Mouse (Mus musculus): ENCODE measurements around the gene Irak4. TPM values are rescaled to one million over a fixed set of nuclear protein-coding genes. Genes with fewer than 3 reads are reported as not detected.

The Irak4 gene
- polyA plus RNA-seq, 1 experiment from 2014 or later, result 1.9 TPM

GRCm38 (mm10) chr15:94600145-94600707 lies 56.8 kb downstream of the Irak4 start:
- no peak for ATAC-seq (ENCODE audit: low FRiP score)
- Histone ChIP-seq H3K4me1 (replicated peaks) (no peaks in the 10 kb centered on the region), H3K9ac (no peak overlapping the region), H3K4me2 (no peak overlapping the region), H3K27ac (no peak overlapping the region), H3K27me3 (no peaks in the 10 kb centered on the region), H3K36me3 (no peaks in the 10 kb centered on the region), H3K9me3 (no peaks in the 10 kb centered on the region), H3K4me3 (no peak overlapping the region)
- 87% methylated on average over 11 of the region's 11 CpGs for WGBS

- H3K4me2 ChIP-seq, result no peak overlapping the region
- H3K27me3 ChIP-seq, result no peaks in the 10 kb centered on the region
- no peaks in the 10 kb centered on the region for H3K4me1 ChIP-seq (replicated peaks)
- no peak overlapping the region for H3K27ac ChIP-seq
- H3K9me3 ChIP-seq, result no peaks in the 10 kb centered on the region
- H3K36me3 ChIP-seq, result no peaks in the 10 kb centered on the region
- no peak overlapping the region for H3K4me3 ChIP-seq
- 28% methylated on average over 3 of the region's 3 CpGs for WGBS
- no peak overlapping the region for H3K9ac ChIP-seq
- ATAC-seq (ENCODE audit: low FRiP score), result no peak
These were observed 57.9 kb downstream of the Irak4 start for GRCm38 (mm10) chr15:94601339-94601738.

- Histone ChIP-seq H3K27me3 (no peaks in the 10 kb centered on the region), H3K9me3 (no peaks in the 10 kb centered on the region), H3K27ac (no peak overlapping the region), H3K4me1 (replicated peaks) (no peaks in the 10 kb centered on the region), H3K36me3 (no peaks in the 10 kb centered on the region), H3K4me2 (no peak overlapping the region), H3K9ac (no peak overlapping the region), H3K4me3 (no peak overlapping the region)
- 71% methylated on average over 3 of the region's 3 CpGs for WGBS
- no peak for ATAC-seq (ENCODE audit: low FRiP score)
These were observed 59.0 kb downstream of the Irak4 start for GRCm38 (mm10) chr15:94602441-94602840.

- Histone ChIP-seq H3K27ac (no peak overlapping the region), H3K4me1 (replicated peaks) (no peaks in the 10 kb centered on the region), H3K27me3 (no peaks in the 10 kb centered on the region), H3K9me3 (no peaks in the 10 kb centered on the region), H3K4me3 (no peak overlapping the region), H3K9ac (no peak overlapping the region), H3K36me3 (no peaks in the 10 kb centered on the region), H3K4me2 (no peak overlapping the region)
- ATAC-seq (ENCODE audit: low FRiP score), result no peak
- 94% methylated on average over 8 of the region's 8 CpGs for WGBS
These were observed 64.3 kb downstream of the Irak4 start for GRCm38 (mm10) chr15:94607768-94608167.

DNA sequence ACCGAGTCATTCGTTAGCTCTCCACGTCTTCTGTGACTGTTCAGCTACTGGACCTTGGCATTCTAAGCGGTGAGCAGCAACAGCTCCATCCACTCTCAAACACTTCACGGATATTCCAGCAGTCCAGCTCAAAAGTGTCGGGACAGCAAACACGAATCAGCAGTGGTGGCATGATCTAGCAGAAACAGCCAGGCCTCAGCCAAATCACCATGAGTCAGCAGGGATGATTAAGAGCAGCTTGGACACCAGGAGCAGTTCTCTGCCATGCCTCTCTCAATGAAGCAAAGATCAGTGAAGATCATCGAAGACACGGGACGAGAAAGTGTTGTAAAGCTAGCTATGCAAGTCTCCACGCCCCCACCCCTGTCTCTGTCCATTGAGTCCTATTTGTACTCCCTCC lies 72.6 kb downstream of the Irak4 start:
- no peak overlapping the region for H3K9ac ChIP-seq
- H3K4me3 ChIP-seq, result no peak overlapping the region
- WGBS, result 95% methylated on average over 11 of the region's 11 CpGs
- no peak for ATAC-seq (ENCODE audit: low FRiP score)
- no peaks in the 10 kb centered on the region for H3K27me3 ChIP-seq
- H3K4me1 ChIP-seq (replicated peaks), result no peaks in the 10 kb centered on the region
- no peak overlapping the region for H3K27ac ChIP-seq
- no peak overlapping the region for H3K4me2 ChIP-seq
- no peaks in the 10 kb centered on the region for H3K9me3 ChIP-seq
- no peaks in the 10 kb centered on the region for H3K36me3 ChIP-seq

- no peak overlapping the region for H3K9ac ChIP-seq
- H3K27me3 ChIP-seq, result no peaks in the 10 kb centered on the region
- no peak overlapping the region for H3K27ac ChIP-seq
- H3K4me3 ChIP-seq, result no peak overlapping the region
- ATAC-seq (ENCODE audit: low FRiP score), result no peak
- H3K36me3 ChIP-seq, result no peaks in the 10 kb centered on the region
- H3K4me2 ChIP-seq, result no peak overlapping the region
- H3K4me1 ChIP-seq (replicated peaks), result no peaks in the 10 kb centered on the region
- no peaks in the 10 kb centered on the region for H3K9me3 ChIP-seq
These were observed 77.5 kb downstream of the Irak4 start for GRCm38 (mm10) chr15:94620909-94621308.

DNA sequence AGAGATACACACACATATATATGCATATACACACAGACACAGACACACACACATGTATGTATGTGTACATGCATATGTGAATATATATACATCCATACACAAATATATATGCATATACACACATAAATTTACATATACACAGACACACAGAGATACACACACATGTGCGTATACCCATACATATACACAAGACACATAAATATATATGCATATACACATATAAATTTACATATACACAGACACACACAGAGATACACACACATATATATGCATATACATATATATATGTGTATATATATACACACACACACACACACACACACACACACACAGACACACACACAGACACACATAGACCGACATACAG lies 85.0 kb downstream of the Irak4 start:
- WGBS, result 48% methylated on average over 2 of the region's 2 CpGs
- Histone ChIP-seq H3K27ac (no peak overlapping the region), H3K36me3 (no peaks in the 10 kb centered on the region), H3K9me3 (no peaks in the 10 kb centered on the region), H3K4me3 (peak overlapping the region; percentile 60), H3K27me3 (peaks cover 17% of the 10 kb centered on the region), H3K9ac (peak overlapping the region; percentile 75), H3K4me2 (peak overlapping the region; percentile 81), H3K4me1 (replicated peaks) (no peaks in the 10 kb centered on the region)
- ATAC-seq (ENCODE audit: low FRiP score), result peak; percentile 36

GRCm38 (mm10) chr15:94628830-94629601 lies 85.6 kb downstream of the Irak4 start, which contains the start of gene Tmem117:
Gene Tmem117 (plus strand): TSS chr15:94629232.
- ATAC-seq (ENCODE audit: low FRiP score), result peak; percentile 80
- no peaks in the 10 kb centered on the region for H3K4me1 ChIP-seq (replicated peaks)
- H3K4me3 ChIP-seq, result peak within 1 kb of the TSS; percentile 60
- WGBS, result 1% methylated on average over 62 of the region's 96 CpGs
- H3K9me3 ChIP-seq, result no peaks in the 10 kb centered on the region
- peak within 1 kb of the TSS; percentile 75 for H3K9ac ChIP-seq
- peak within 1 kb of the TSS; percentile 81 for H3K4me2 ChIP-seq
- peaks cover 17% of the 10 kb centered on the region for H3K27me3 ChIP-seq
- H3K36me3 ChIP-seq, result no peaks in the 10 kb centered on the region
- no peak within 1 kb of the TSS; the same call in 1 of the 2 replicates for H3K27ac ChIP-seq

GRCm38 (mm10) chr15:94630553-94630952 lies 87.1 kb downstream of the Irak4 start:
- no peak overlapping the region for H3K4me3 ChIP-seq
- H3K4me2 ChIP-seq, result no peak overlapping the region
- H3K9me3 ChIP-seq, result no peaks in the 10 kb centered on the region
- no peak overlapping the region for H3K27ac ChIP-seq
- H3K9ac ChIP-seq, result no peak overlapping the region
- H3K27me3 ChIP-seq, result peaks cover 17% of the 10 kb centered on the region
- WGBS, result 86% methylated on average over 4 of the region's 4 CpGs
- no peaks in the 10 kb centered on the region for H3K36me3 ChIP-seq
- ATAC-seq (ENCODE audit: low FRiP score), result no peak
- H3K4me1 ChIP-seq (replicated peaks), result no peaks in the 10 kb centered on the region

Other genes starting within 250 kb of the Irak4 start
- gene Adamts20, start 78.2 kb upstream of the Irak4 start, polyA plus RNA-seq (2015; fragmentation: Nextera tagmentation; extraction: Ambion mirVana), result 2.7 and 3.2 TPM in 2 replicates
- gene Pus7l, start 96 bp upstream of the Irak4 start, polyA plus RNA-seq (2015; fragmentation: Nextera tagmentation; extraction: Ambion mirVana), result 6.9 and 7.2 TPM in 2 replicates
- gene Twf1, start 46.2 kb downstream of the Irak4 start, polyA plus RNA-seq (2015; fragmentation: Nextera tagmentation; extraction: Ambion mirVana), result 92.3 and 94.9 TPM in 2 replicates
- gene Tmem117, start 85.6 kb downstream of the Irak4 start, polyA plus RNA-seq (2015; fragmentation: Nextera tagmentation; extraction: Ambion mirVana), result 6.9 and 7.4 TPM in 2 replicates

All from hindbrain, embryonic 13.5 days (tissue).